ENCODE assay signal across 8 mouse cellular contexts in the genomic region with DNA sequence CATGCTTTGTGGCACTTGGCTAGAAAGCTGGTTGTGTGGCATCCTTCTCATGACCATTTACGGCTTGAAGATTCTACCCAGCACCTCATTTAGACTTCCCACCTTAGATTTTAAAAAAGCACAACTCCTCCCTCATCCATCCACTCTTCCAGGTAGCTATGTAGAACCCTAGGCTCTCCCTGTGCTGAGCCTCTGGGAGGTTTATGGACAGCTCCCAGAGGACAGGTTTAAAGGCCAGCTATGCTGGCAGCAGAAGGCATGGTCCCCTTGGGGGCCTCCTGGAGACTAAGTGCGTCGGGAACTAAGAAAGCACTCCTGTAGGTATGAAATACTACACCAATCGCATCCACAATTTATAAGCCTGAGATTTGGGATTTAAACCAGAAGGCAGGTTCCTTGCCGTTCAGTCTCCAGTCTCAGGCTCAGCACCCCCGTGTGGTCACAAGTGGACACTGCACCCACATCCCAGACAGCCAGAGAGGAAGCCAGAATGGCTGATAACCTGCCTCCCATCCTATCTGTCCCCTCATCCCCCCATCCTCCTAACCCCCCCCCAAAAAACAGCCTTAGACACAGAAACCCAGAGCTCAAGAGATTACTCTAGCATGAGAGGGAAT. TPM values are rescaled to one million over a fixed set of nuclear protein-coding genes. Genes with fewer than 3 reads are reported as not detected.
A peak's percentile ranks its signal among the peaks of the same experiment; 100 is the strongest.
DNase-seq lines count a peak whose midpoint lies in the region; ATAC-seq and TF ChIP-seq lines count a peak whose summit lies in the region.

No protein-coding gene starts in this region.

- H3K36me3 ChIP-seq in heart, postnatal 0 days (replicated peaks; ENCODE audit: control insufficient read depth, insufficient read depth, low read length) = no peaks in the 10 kb centered on the region

- no peak overlapping the region for H3K4me3 ChIP-seq in heart, postnatal 0 days (ENCODE audit: low read depth, low read length)

- no peak for DNase-seq in heart, postnatal 0 days (ENCODE audit: low spot score)
- no peak for DNase-seq in heart, adult 9 months (ENCODE audit: low spot score in 2 of 2)
- peak; percentile 61 for DNase-seq in 3T3-L1 (ENCODE audit: low read depth, low spot score)
- DNase-seq in Patski (ENCODE audit: low read depth, low spot score) = no peak
- DNase-seq in embryo, embryonic 10.5 days (ENCODE audit: low spot score) = peak; percentile 77
- peak; percentile 57 for DNase-seq in kidney, postnatal 14 days
- peak; percentile 62 for DNase-seq in mesoderm, embryonic 11.5 days (ENCODE audit: low read depth, low spot score)
- peak; percentile 53 to 69 for DNase-seq in thymus, postnatal 10 days (ENCODE audit: low spot score in 2 of 2)

- 38% methylated on average over 6 of the region's 6 CpGs for WGBS in heart, postnatal 0 days

- H3K27me3 ChIP-seq in heart, postnatal 0 days (ENCODE audit: control insufficient read depth, insufficient read depth, low read length) = peaks cover 9% of the 10 kb centered on the region; the same call in 1 of the 2 replicates
- peaks cover 5% of the 10 kb centered on the region for H3K27me3 ChIP-seq in Patski

- no peak for TF ChIP-seq EP300 in heart, postnatal 0 days (IDR thresholded peaks at IDR 0.05; ENCODE audit: low read depth)

- no peak overlapping the region for H3K9ac ChIP-seq in heart, postnatal 0 days (replicated peaks; ENCODE audit: low read depth, low read length)

- POLR2A ChIA-PET in Patski (lab: Charles Lee) = interaction anchor here (0.7 kb wide), 1 partner anchor 345 kb away, joined by 7 read pairs; no protein-coding TSS in a partner anchor

- H3K27ac ChIP-seq in heart, postnatal 0 days (ENCODE audit: low read depth) = no peak overlapping the region

- ATAC-seq in heart, postnatal 0 days (ENCODE audit: insufficient read depth, low read depth) = no peak
- ATAC-seq in Patski = no peak

- no peaks in the 10 kb centered on the region for H3K9me3 ChIP-seq in heart, postnatal 0 days (replicated peaks; ENCODE audit: control insufficient read depth, low read length)

- H3K4me1 ChIP-seq in heart, postnatal 0 days (ENCODE audit: control insufficient read depth, insufficient read depth) = no peaks in the 10 kb centered on the region

- H3K4me2 ChIP-seq in heart, postnatal 0 days (ENCODE audit: low read depth, low read length) = no peak overlapping the region

- in situ Hi-C loops in Patski (cut with MboI; ENCODE audit: low pct_unique_long_range_greater_than_20kb) = loop anchor here (25.0 kb wide), 1 partner anchor 951 kb away; a partner anchor contains a TSS

- CTCF ChIA-PET in Patski (lab: Charles Lee) = interaction anchor here (0.9 to 2.4 kb wide), 4 partner anchors 12 to 328 kb away, joined by 3 to 5 read pairs (median 3); no protein-coding TSS in a partner anchor

- TF ChIP-seq CTCF in heart, postnatal 0 days (IDR thresholded peaks at IDR 0.05; ENCODE audit: low read depth) = peak; percentile 59
- TF ChIP-seq CTCF in Patski (IDR thresholded peaks at IDR 0.05) = peak; percentile 74

RNA-seq across cellular contexts. Expression of a gene that starts 5.5 kb away (rescaled TPM):
- total RNA-seq in heart, postnatal 0 days (2014; rRNA removed; ENCODE audit: low replicate concordance) = 331 and 650 TPM in 2 replicates
- 773 and 797 TPM in 2 replicates for polyA plus RNA-seq in heart, postnatal 0 days (2015; fragmentation: Nextera tagmentation; extraction: Ambion mirVana)
- 666 TPM for polyA plus RNA-seq in Patski (2021)

RNA-seq across cellular contexts. Expression of a gene that starts 12.4 kb away (rescaled TPM):
- total RNA-seq in heart, postnatal 0 days (2014; rRNA removed; ENCODE audit: low replicate concordance) = 12.4 and 17.6 TPM in 2 replicates
- polyA plus RNA-seq in heart, postnatal 0 days (2015; fragmentation: Nextera tagmentation; extraction: Ambion mirVana) = 10.5 and 11.8 TPM in 2 replicates
- polyA plus RNA-seq in Patski (2021) = 22.1 TPM

Comparison
In these comparisons a context has a peak if more than half of its experiments do, and no peak if none do; other contexts are left out.
1. DNase-seq: peak in 3T3-L1 (single experiment), embryo, embryonic 10.5 days (single experiment), kidney, postnatal 14 days (single experiment), mesoderm, embryonic 11.5 days (single experiment) and thymus, postnatal 10 days (2 of 2); none in heart, postnatal 0 days (single experiment), heart, adult 9 months (0 of 2) and Patski (single experiment).